Mouse (Mus musculus) cerebellum, adult 9-11 months (tissue): ENCODE data around the gene Tenm3.

ENCODE experiments used
- DNase-seq: peaks from one replicate; pipeline ENCODE4 v3.0.0; 2022

The Tenm3 gene

DNA sequence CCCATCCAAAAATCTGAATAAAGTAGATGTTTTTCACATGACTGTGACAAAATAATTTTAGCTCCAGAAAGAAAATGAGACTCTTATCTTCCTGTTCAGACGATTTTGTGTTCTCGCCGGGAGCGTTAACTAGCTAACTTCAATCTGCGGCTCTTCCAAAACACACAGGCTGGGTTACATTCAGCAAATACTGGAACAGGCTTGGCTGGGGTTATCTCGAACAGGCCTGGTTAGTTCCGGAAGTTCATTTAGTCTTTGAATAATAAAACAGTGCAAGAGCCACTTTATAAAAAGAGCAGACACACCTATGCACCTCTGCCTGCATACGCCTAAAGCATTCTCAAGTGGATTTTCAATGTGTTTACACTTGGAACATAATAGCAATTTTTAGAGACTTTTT, 40.7 kb downstream of the Tenm3 start:
- no peak for DNase-seq

DNA sequence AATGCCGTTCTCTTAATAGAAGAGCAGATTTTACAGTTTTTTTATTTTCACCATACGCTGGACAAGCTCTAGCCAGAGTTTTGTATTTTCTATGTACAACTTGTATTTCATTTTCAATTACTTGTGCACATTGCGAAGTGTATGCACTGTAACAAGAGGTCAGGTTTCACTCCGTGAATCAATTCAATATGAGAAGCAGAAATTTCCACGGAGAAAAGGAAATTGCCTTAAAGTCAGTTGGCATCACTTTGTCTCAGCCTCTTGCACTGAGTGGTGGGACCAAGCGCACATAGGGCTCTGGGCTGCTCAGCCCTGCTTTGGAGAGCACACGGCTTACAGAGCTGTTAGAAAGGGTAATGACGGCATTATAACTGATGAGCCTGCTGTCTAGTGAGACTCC, 41.5 kb downstream of the Tenm3 start:
- no peak for DNase-seq

DNA sequence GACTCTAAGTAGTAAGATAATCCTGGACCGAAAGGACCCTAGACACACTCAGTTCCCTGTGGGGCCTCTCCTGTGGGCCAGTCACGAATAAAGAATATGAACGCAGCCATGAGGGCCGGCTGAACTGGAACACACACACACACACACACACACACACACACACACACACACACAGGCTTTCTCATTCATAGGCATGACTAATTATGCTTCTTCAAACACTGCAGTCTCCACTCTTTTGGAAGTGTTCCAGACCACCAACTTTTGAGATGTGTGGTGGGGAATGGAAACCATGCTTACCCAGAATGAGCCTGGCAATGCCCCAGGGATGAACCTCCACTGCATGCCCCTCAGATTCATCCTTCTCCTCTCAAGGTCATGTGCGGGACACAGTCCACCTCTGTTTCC, 45.8 kb downstream of the Tenm3 start:
- no peak for DNase-seq

DNA sequence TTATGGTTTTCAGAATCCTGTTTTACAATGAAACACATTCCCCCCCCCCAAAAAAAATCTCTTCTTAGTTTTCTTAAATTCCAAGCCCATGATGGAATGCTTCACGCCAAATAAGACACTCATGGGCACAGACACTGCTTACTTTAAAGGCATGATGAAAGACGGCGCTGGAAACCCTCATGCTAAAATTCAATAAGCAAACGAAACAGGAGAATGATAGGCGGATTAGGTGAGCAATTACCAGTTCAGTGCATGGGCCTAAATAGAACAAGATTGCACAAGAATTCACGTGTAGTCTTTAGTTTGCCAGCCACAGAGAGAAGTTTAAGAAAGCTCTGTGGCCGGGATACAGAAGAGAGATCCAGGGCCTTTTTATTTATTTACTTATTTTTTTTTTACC, 49.5 kb downstream of the Tenm3 start:
- DNase-seq = no peak

DNA sequence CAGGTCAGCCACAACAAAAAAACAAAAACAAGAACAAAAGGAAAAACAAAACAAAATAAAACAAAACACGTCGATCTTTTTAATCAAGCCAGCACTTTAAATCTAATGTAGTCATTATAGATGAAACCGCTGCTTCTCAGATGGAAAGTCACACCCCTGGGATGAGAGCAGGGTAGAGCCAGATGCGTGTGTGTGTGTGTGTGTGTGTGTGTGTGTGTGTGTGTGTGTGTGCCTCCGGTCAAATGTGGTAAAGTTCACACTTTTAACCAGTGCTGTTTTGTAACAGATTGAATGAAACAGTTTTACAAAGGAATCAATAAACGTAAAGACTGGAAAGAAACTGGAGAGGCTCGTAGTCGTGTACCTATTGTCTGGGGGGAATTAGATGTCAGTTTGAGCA, 50.0 kb downstream of the Tenm3 start:
- DNase-seq = no peak

DNA sequence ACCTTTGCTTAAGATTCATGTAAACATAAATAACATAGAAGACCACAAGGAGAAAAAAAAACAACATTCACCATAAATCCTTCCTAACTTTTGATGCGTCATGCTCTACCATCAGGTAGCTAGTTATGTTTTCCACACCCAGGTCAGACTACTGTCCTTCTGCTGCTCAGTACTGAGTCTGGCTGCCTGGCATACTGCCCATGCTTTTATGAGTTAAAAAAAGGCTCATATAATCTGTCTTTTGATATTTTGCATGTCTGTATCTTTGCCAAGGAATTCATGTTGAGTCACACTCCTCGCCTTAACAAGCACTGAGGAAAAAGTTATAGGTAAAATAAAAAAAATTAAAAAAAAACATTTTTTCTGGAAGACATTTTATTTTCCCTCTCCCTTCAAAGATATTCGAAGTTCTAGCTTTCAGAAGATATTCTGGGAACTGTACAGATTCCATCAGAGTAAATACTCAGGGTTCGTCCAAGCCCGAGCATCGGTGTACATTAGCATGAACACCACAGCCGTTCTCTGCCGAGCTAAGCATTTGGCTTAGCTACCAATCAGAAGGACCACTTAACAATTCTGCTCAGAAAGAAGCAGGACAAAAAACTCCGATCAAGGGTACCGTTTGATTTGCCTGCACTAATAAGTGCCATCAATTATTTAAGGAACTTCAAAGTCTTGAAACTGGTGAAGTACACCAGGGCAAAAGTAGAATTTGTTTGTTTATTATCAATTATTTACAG, 51.0 kb downstream of the Tenm3 start:
- no peak for DNase-seq

DNA sequence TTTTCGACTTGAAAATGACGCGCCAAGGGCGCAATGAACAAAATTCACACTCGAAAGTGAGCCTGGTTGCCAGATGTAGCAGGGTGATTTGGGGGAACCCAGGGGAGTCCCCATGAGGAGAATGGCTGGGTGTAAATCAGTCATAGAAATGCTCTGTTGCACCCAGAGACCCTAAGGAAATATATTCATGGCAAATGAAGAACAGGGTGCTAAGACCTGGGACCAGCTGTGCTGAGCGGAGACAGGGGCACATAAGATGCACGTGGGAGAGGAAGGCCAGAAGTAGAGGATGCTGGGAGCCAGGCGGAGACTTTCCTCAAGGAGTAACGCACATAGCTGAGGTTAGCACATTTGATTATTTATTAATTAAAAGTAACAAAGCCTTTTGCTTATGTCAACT, 60.4 kb downstream of the Tenm3 start:
- no peak for DNase-seq

DNA sequence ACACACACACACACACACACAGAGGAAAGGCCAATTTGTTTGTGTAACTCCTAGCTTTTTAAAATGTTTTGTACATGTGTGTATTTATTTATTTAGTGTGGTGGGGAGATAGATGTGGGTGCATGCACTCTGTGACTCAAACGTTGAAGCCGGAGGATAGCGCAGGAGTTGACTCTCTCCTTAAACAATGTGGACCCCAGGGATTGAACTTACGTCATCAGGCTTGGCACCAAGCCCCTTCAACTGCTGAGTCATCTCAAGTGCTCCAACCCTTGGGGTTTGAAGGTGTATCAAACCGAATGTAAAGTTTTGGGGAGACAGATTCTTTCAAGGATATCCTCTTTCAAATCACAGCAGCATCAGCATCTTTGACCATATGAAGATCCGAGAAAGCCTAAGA, 63.1 kb downstream of the Tenm3 start:
- no peak for DNase-seq

DNA sequence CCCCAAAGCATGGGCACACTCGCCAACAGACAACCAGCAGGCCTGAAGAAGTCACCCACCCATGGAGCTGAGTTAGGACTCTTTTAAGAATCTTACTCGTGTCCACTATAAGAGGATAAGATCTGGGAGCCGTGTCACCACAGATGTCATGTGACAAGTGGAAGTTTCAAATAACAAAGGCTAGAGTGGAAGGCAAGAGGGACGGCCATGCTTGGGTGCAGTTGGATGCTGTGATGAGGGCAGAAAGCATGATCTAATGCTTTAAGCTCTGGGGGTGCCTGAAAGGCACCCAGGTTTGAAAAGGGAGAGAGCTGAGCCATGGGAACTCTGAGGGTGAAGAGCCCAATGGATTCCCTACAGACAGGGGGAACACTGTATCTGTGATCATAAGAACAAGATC, 64.6 kb downstream of the Tenm3 start:
- no peak for DNase-seq

DNA sequence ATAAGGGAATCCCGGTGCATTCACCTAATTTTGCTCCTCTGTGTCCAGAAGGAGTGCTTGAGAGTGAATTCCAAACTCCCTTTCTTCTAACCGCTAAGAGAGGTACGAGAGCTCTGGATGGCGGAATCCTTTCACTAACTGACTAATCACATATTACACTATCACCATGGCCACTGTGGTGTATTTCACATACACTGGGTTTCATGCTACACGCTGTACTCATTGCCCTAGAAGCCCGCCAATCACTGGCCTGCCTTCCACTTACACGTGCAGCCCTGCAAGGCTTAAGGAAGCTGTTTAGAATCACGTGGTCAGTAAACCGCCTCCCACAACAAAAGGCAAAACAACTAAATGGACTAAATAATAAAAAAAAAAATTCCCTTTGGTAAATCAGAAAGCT, 67.7 kb downstream of the Tenm3 start:
- no peak for DNase-seq

DNA sequence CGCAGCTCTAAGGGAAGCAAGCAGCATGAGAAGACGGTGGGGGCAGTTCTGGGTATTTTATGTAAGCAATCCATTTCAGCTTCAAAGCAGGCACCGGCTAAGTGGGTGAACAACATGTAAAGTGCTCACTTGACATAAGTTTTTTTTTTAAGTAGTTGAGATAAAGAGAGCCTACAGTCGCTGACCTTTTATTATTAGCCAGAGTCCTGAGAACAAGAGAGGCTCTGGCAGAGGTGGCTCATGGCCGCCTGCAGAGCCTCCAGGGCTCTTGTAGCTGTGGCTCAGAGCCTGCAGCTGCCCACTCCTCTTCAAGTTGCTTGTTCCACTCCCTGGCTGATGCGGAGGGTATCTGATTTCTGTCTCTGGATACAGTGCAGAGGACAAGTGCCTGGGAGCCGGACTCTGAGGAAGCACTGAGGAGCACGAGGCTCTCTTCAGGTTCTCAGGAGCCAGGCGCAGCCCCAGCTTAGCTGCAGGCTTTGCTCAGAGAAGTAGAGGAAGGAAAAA, 68.2 kb downstream of the Tenm3 start:
- no peak for DNase-seq

DNA sequence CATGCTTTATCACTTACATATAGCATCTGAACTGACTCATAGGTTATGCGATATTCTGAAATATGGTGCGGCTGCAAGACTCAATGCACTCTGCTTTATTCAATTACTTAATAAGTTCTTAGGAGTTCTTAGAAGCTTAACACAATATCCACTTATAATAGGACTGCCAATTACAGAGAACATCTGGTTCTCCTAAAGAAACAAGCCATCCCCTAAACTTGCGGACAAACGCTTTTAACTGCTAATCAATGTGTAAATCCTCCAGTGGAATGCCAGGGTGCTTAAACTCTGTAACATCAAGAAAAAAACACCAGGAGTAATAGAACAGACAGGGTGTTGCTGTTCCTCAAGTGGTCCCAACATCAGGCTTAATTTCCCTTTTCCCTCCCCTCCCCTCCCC, 68.9 kb downstream of the Tenm3 start:
- no peak for DNase-seq

DNA sequence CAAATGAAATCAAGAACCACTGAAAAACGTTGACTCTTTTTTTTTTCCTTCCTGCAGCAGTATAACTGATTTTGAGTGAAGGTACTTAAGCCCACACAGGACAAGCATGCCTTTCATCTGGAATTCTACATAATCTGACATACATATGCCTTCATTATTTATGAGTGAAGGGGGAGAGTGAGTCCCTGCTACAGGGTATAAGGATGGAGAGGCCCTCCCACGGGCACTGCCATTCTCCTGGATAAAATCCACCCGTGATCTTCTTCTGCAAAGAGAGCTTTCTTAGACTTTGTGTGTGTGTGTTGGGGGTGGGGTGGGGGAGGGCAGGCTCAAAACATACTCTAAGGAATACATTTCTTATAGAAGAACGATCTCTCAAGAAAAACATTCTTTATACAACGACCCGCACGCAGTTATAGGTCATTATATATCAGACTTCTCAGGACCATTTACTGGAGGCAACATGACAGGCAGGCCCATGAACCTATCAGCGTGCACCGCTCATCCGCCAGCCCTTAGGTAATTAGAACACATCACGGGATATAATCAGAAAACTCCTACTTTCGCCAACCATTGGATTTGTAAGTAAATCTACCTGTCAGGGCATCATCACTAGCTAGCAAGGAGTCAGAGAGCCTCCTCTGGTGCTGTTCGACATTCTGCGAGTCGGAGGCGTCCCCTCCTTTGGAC, 77.1 kb downstream of the Tenm3 start:
- DNase-seq = no peak

DNA sequence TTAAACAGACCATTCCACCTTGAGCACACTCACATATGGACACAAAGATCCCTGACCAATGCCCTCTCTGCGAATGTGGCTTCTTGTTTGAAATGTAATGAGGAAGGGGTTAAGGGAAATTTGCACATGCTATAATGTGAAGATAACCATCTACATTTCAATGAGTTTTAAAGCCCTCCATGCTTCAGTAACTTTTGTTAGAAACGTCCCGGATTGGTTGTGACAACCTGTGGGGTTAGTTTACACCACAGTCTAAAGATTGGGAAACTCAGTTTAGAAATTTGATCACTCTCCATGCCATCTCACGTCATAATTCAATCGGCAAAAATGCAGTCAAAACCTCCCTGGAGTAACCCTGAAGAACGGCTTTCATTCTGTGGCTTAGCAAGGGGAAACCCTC, 78.5 kb downstream of the Tenm3 start:
- no peak for DNase-seq

DNA sequence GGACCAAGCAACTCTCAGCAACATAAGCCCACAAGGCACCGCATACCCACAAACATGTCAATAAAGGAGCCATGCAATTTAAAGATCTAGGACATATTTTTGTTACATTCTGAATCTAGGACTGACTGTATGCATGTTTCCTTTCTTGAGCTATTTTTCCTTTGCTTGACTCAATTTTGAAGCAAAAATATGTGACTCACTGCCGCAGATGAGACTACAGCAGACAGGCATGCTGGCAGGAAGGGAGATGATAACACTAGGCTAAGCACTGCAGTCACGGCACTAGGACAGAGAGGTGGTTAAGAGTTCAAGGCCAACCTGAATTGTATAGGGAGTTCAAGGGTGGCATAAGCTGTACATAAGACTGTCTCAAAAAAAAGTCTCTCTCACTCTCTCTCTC, 79.7 kb downstream of the Tenm3 start:
- DNase-seq = no peak

DNA sequence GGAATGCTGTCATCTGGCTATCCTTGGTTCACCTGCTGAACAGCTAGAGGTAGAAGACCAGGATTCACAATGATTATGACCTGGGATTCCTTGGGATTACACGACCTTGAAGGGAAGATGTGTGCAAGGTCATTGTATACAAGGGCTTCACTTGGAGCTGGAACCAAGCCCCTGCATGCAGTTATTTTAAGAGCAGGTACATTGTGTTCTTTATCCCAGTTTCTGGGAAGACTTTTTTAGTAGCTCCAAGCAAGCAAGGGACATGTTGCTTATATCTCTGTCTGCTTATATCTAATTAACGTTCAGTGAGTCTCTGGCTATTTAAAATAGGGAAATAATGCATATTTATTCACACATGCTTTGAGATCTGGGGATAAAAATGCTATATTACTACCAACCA, 86.9 kb downstream of the Tenm3 start:
- no peak for DNase-seq

DNA sequence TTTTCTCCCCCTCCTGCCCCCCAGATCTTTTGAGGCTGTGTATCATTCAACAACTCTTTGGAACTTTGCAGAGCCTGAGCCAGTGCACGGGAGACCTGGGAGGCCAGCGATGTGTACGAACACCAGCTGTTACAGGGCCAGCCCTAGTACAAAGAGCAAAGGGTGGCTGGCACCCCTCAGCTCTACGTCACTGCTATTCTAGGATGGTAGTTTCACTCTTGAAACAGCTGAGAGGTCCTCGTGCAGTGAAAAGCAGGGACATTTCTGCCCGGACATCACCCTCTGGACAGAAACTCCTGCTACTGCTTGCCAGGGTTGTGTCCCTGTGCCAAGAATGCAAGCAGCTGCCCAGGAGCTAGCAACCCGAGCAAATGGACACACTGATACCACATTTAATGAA, 88.3 kb downstream of the Tenm3 start:
- no peak for DNase-seq

DNA sequence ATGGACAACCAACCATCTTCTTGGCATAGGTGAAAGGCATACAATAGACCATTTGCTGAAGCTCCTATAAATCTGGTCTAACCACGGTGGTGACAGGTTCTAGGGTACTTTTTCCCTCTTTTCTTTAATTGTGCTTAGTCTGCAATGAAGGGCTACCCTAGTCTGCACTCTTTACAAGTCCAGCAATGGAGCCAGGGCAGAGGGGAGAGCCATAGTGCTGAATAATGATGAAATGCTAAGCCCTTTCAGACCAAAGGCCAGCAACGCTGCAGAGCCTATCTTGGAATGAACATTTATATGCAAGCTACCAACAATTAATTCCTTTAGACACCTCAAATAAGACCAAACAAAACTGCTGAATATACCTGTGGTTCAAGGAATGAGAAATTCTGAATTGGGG, 88.8 kb downstream of the Tenm3 start:
- no peak for DNase-seq

DNA sequence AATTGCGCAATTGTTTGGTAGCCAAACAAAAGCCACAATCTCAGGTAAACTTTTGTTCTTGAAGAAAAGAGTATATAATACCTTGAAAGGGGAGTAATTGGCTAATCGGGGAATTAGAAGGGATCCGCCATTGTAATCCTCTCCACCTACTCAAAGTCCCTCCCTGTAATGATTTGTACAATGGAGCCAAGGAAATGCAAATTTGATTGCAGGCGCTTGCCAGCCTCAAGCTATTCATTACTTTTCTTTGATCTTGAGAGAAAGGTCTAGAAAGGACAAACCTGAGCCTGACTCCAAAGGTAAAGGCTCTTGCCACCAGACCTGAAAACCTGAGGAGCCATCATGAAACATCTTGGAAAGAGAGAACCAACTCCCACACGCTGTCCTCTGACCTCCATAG, 91.8 kb downstream of the Tenm3 start:
- no peak for DNase-seq

DNA sequence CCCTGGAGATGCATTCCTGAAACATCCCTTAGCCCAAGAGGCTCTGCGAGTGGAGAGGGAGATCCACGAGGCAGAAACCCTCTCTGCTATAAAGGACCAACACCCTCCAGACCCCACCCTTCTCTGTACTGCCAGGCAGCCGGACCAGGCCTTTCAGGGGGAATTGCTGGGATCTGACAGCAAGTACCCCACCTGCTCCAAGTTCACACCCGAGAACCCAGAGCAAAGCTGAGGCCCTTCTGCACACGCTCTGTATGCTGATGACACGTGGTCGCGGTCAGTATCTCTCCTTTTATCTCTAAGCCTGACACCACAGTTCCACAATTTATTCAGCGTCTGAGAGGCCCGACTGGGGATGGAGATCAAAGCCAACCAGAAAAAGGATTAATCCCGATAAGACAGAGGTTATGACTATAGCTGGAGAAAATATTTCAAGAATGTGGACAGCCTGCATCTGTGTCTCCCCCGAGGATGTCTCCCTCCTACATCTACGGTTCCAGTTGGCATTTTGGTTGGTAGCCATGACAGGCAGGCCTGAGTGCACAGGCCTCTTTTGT, 95.2 kb downstream of the Tenm3 start:
- DNase-seq = no peak

DNA sequence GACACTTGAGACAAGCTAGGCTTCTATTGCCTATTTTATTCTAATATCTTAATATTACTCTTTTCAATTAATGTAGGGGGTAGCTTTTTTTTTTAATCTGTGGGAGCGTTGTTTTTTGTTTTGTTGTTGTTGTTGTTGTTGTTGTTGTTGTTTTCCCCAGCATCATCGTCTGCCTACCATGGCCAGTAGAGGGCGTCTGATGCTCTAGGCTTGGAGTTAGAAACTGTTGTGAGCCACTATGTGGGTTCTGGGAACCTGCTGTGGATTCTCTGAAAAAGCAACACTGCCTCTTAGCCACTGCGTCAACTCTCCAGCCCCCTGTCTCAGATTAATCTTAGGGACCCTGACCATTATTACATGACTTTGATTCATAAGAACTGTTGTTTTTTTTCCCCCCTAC, 99.8 kb downstream of the Tenm3 start:
- no peak for DNase-seq

DNA sequence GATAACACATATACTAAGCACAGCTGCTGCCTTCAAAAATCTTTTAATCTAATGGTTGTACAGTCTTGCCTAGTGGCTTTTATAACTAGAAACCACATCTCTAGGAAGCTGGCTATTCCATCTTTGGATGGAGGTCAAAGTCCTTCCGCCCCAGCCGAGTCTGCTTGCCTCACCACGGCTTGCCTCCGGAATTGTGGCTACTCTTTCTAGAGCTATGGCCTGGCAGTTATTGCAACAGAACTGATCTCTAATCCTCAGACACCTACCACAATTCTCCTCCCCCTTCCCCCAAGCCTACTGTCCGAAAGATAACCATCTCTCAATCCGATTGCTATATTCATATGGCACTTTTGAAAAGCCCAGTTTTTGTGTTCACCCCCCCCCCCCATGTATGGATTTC, 101.0 kb downstream of the Tenm3 start:
- DNase-seq = no peak

DNA sequence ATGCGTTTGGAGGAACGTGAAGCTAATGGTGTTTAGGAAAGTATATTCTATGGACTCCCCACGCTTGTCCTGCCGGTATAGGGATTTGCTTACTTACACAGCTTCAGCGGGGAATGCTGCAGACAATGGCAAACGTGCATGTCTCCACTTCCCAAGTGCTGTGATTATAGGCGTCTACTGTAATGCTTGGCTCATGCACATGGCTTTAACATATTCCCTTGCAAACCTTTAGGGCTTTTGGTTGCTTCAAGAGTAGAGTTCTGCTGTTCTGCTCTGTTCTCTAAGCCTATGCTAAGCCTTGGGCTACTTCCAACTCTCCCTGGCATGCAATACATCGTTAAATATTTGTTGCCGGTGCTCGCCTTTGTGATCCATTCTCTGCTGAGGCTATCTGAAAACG, 102.8 kb downstream of the Tenm3 start:
- DNase-seq = no peak

DNA sequence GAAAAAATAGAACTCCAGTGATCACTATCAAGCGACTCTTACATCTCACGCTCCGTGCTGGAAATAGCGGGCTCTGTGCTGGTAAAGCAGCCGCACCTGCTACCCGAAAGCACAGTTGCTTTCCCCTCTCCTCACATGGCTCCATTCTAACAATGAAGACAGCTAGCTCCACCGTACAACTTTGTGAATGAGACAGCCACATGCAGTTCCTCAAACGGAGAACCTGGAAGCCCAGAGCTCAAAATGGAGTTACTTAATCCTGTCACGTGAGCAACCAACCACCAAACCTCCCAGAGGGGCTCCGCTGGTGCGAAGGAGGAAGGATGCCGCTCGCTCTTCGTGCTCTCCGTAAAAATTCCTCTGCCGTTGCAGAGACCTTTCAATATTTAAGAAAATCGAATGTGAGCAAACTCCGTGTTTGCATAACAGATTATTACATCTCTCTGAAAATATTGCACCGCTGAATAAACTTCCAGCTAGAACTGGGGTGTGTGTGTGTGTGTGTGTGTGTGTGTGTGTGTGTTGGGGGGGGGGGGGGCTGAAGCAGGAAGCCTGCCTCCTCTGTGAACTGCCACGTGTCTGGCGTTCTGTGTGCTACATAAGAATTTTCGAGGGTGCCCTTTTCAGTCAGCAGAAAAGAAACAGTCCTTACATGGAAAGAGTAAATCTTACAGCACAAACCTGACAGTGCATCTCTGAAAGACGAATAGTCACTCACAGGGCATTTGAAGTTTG, 103.4 kb downstream of the Tenm3 start:
- DNase-seq = no peak
